15 mouse cellular contexts compared by ENCODE assay signal in genomic region chr13:49172335-49172734, GRCm38 (mm10). TPM values are rescaled to one million over a fixed set of nuclear protein-coding genes. Genes with fewer than 3 reads are reported as not detected.
DNase-seq lines count a peak whose midpoint lies in the region; ATAC-seq and TF ChIP-seq lines count a peak whose summit lies in the region.
"Had no signal": no experiment of that assay in that cellular context is flagged by ENCODE, and none has a peak within 500 bp of the region (broad histone marks: within the 10 kb centered on the region; RNA-seq: fewer than 3 reads in every experiment).

No protein-coding gene starts in this region.

- no peak overlapping the region for H3K4me3 ChIP-seq in heart, embryonic 15.5 days
- H3K4me3 ChIP-seq: erythroblast, embryonic 14.5 days; heart, embryonic 10.5 days; midbrain, embryonic 12.5 days had no signal

- intact Hi-C loops in heart, postnatal 36 days (cut with DNase I), result loop anchor here (1.0 to 10.0 kb wide), 4 partner anchors 33 to 520 kb away; no protein-coding TSS in a partner anchor
- intact Hi-C loops in left cerebral cortex, postnatal 14 days (cut with DNase I), result loop anchor here (5.0 kb wide), 2 partner anchors 110 to 520 kb away; no protein-coding TSS in a partner anchor

- H3K4me1 ChIP-seq in heart, embryonic 15.5 days (replicated peaks), result peaks cover 18% of the 10 kb centered on the region
- H3K4me1 ChIP-seq: midbrain, embryonic 12.5 days had no signal

- ATAC-seq in heart, embryonic 15.5 days (replicated peaks; ENCODE audit: insufficient number of reproducible peaks, insufficient read depth, low FRiP score, low read depth), result peak; percentile 21; the same call in 1 of the 2 replicates
- no peak for ATAC-seq in inflammation-experienced regulatory T-cells, adult 6 months

- no peak overlapping the region for H3K27ac ChIP-seq in heart, embryonic 15.5 days
- H3K27ac ChIP-seq: heart, embryonic 10.5 days; midbrain, embryonic 12.5 days had no signal

- TF ChIP-seq POLR2A in brain, embryonic 14.5 days (IDR thresholded peaks at IDR 0.05; ENCODE audit: borderline replicate concordance, extremely low read depth, insufficient read depth, insufficient read length, poor library complexity, severe bottlenecking), result no peak

- no peak overlapping the region for H3K9ac ChIP-seq in heart, embryonic 15.5 days
- H3K9ac ChIP-seq: midbrain, embryonic 12.5 days had no signal

- no peak overlapping the region for H3K4me2 ChIP-seq in heart, embryonic 15.5 days
- H3K4me2 ChIP-seq: midbrain, embryonic 12.5 days had no signal

- no peaks in the 10 kb centered on the region for H3K9me3 ChIP-seq in heart, embryonic 15.5 days (replicated peaks)
- H3K9me3 ChIP-seq: heart, embryonic 10.5 days; midbrain, embryonic 12.5 days had no signal

- DNase-seq in heart, postnatal 36 days, result no peak
- DNase-seq in brain, embryonic 14.5 days (ENCODE audit: low read depth), result peak; percentile 82
- peak; percentile 79 to 80 for DNase-seq in cerebellum, postnatal 36 days
- peak; percentile 52 to 73 for DNase-seq in left cerebral cortex, postnatal 14 days (ENCODE audit: low spot score in 2 of 2)
- no peak for DNase-seq in lung, postnatal 25 days (ENCODE audit: low spot score)
- no peak for DNase-seq in thymus, postnatal 25 days
- DNase-seq: kidney, adult 8-10 months; liver; thymus, adult 18-20 months had no signal

- WGBS in heart, embryonic 15.5 days, result 86% methylated on average over 7 of the region's 7 CpGs

- TF ChIP-seq CTCF in brain, embryonic 14.5 days (IDR thresholded peaks at IDR 0.05; ENCODE audit: borderline replicate concordance, extremely low read depth, insufficient read depth, insufficient read length), result no peak

- no peaks in the 10 kb centered on the region for H3K36me3 ChIP-seq in heart, embryonic 15.5 days
- H3K36me3 ChIP-seq: heart, embryonic 10.5 days; midbrain, embryonic 12.5 days had no signal

- no peaks in the 10 kb centered on the region for H3K27me3 ChIP-seq in heart, embryonic 15.5 days
- H3K27me3 ChIP-seq: midbrain, embryonic 12.5 days had no signal

RNA-seq across cellular contexts. Expression of gene Ninj1, which starts 14.9 kb away (rescaled TPM):
- 70.2 and 75.7 TPM in 2 replicates for polyA plus RNA-seq in heart, embryonic 15.5 days (2015; fragmentation: Nextera tagmentation; extraction: Ambion mirVana)
- 100 to 1,000 TPM; 110 to 136 TPM for total RNA-seq in heart, postnatal 36 days (2021)
- polyA plus RNA-seq in brain, embryonic 14.5 days (2012; rRNA removed), result 22.5 and 26.7 TPM in 2 replicates
- 10 to 100 TPM; 19.5 to 28.5 TPM for total RNA-seq in left cerebral cortex, postnatal 14 days (2021)
- 10 to 100 TPM; 19.6 to 30.9 (median 29.4) TPM for polyA plus RNA-seq in inflammation-experienced regulatory T-cells, adult 6 months (2017; shearing (Covaris generic))

RNA-seq across cellular contexts. Expression of gene Wnk2, which starts 24.5 kb away (rescaled TPM):
- 1.4 and 2.0 TPM in 2 replicates for polyA plus RNA-seq in heart, embryonic 15.5 days (2015; fragmentation: Nextera tagmentation; extraction: Ambion mirVana)
- total RNA-seq in heart, postnatal 36 days (2021), result 10 to 100 TPM; 75.0 to 77.2 TPM
- polyA plus RNA-seq in brain, embryonic 14.5 days (2012; rRNA removed), result 49.0 and 86.7 TPM in 2 replicates
- total RNA-seq in left cerebral cortex, postnatal 14 days (2021), result 100 to 1,000 TPM; 112 to 118 TPM
- polyA plus RNA-seq in inflammation-experienced regulatory T-cells, adult 6 months (2017; shearing (Covaris generic)), result not detected
- polyA plus RNA-seq: CD4-positive, CD25-positive, alpha-beta regulatory T cell, adult 4 months; erythroblast, embryonic 14.5 days had no signal

RNA-seq across cellular contexts. Expression of gene Card19, which starts 43.5 kb away (rescaled TPM):
- 121 and 126 TPM in 2 replicates for polyA plus RNA-seq in heart, embryonic 15.5 days (2015; fragmentation: Nextera tagmentation; extraction: Ambion mirVana)
- total RNA-seq in heart, postnatal 36 days (2021), result 100 to 1,000 TPM; 152 to 164 TPM
- polyA plus RNA-seq in brain, embryonic 14.5 days (2012; rRNA removed), result 26.2 and 26.9 TPM in 2 replicates
- total RNA-seq in left cerebral cortex, postnatal 14 days (2021), result 10 to 100 TPM in 1 of 2 experiments, 1 to 10 TPM in 1; 9.9 to 14.1 TPM
- 10 to 100 TPM; 58.3 to 83.2 (median 61.4) TPM for polyA plus RNA-seq in inflammation-experienced regulatory T-cells, adult 6 months (2017; shearing (Covaris generic))

Comparison
In these comparisons a context has a peak if more than half of its experiments do, and no peak if none do; other contexts are left out.
1. DNase-seq: peak in brain, embryonic 14.5 days (single experiment), cerebellum, postnatal 36 days (2 of 2) and left cerebral cortex, postnatal 14 days (2 of 2); none in heart, postnatal 36 days (0 of 2), lung, postnatal 25 days (single experiment) and thymus, postnatal 25 days (single experiment).
2. RNA of gene Wnk2, which starts 24.5 kb away (polyA plus RNA-seq): 49.0 to 86.7 TPM in brain, embryonic 14.5 days; 1.4 to 2.0 TPM in heart, embryonic 15.5 days and not detected in inflammation-experienced regulatory T-cells, adult 6 months; every median in the first group is over 10 times any median in the second.